Mouse (Mus musculus) liver, embryonic 14.5 days (tissue): ENCODE measurements at regions not wholly inside any gene's neighbourhood (a gene's known extent, or its start where the extent isn't known, plus 50 kb on each side); places are given as distances from the start of the nearest gene placed in this dataset.
A peak's percentile ranks its signal among the peaks of the same experiment; 100 is the strongest.
"Not testable (repeated sequence)": the region's sequence is repeated elsewhere in the genome, so short reads cannot be mapped to it uniquely, and the experiment has no call there.

Experiments
- ATAC-seq: fragments of 200-750 bp; cut with Nextera tagmentation; 2 replicates; pipeline ENCODE4 v1.8.0; 2017; ENCODE audit warnings: moderate number of reproducible peaks, mild to moderate bottlenecking, moderate library complexity; ENCODE audit not compliant: insufficient read depth
- DNase-seq, 3 experiments: peaks; one replicate each; pipeline ENCODE4 v3.0.0-alpha.2; 2012 to 2013; ENCODE audit warnings: low read depth in 3 of 3, low spot score in 3 of 3
- H3K27ac ChIP-seq: fragments of 300-500 bp; sonication (generic); 2 replicates; pipeline ENCODE4 v1.5.1; 2014; ENCODE audit warnings: moderate library complexity, mild to moderate bottlenecking, control low read depth, inconsistent platforms
- H3K27me3 ChIP-seq: fragments of 300-500 bp; sonication (generic); 2 replicates; pipeline ENCODE4 v1.6.1; 2014; ENCODE audit warnings: mild to moderate bottlenecking, low read length, moderate library complexity; ENCODE audit not compliant: control insufficient read depth, insufficient read depth
- H3K36me3 ChIP-seq: fragments of 300-500 bp; sonication (generic); replicated peaks from 2 replicates; pipeline ENCODE4 v1.6.1; 2014; ENCODE audit warnings: low read depth; ENCODE audit not compliant: control insufficient read depth, insufficient read depth
- H3K4me1 ChIP-seq, 2 experiments: fragments of 200-500 bp in 1 of 2; fragments of 300-500 bp in 1 of 2; sonication (generic) in 1 of 2; replicated peaks; 2 replicates each; pipeline ENCODE4 v1.6.1; 2012 to 2014; ENCODE audit warnings: antibody characterized with exemption in 1 of 2, inconsistent platforms in 1 of 2, low read length in 1 of 2; ENCODE audit not compliant: control insufficient read depth in 2 of 2, insufficient read depth in 2 of 2
- H3K4me2 ChIP-seq: fragments of 300-500 bp; sonication (generic); 2 replicates; pipeline ENCODE4 v1.6.1; 2014; ENCODE audit warnings: low read depth, mild to moderate bottlenecking, control low read depth, moderate library complexity
- H3K4me3 ChIP-seq, 2 experiments: fragments of 200-500 bp in 1 of 2; fragments of 300-500 bp in 1 of 2; sonication (generic) in 1 of 2; 2 replicates each; pipeline ENCODE4 v1.5.1; 2012 to 2014; ENCODE audit warnings: low read depth in 2 of 2, low read length in 2 of 2, mild to moderate bottlenecking in 2 of 2, control low read depth in 1 of 2, inconsistent platforms in 1 of 2, moderate library complexity in 1 of 2; ENCODE audit not compliant: insufficient read depth in 1 of 2
- H3K9ac ChIP-seq: fragments of 300-500 bp; sonication (generic); replicated peaks from 2 replicates; pipeline ENCODE4 v1.6.1; 2014; ENCODE audit warnings: mild to moderate bottlenecking, control low read depth, moderate library complexity
- H3K9me3 ChIP-seq: fragments of 300-500 bp; sonication (generic); 2 replicates; pipeline ENCODE4 v1.6.1; 2016; ENCODE audit warnings: low read length, mixed read lengths; ENCODE audit not compliant: control insufficient read depth
- CTCF ChIP-seq: IDR thresholded peaks from 2 replicates; pipeline ENCODE4 v1.5.1; 2016; ENCODE audit warnings: antibody characterized with exemption, low read depth, control low read depth
- WGBS: fragments of 180-500 bp; shearing (Covaris S2); extraction: QIAGEN DNeasy Blood & Tissue Kit; methylation state at CpG from one replicate; pipeline ENCODE4 v1.1.7; 2014; ENCODE audit not compliant: insufficient replicate concordance; 5-methylcytosine and 5-hydroxymethylcytosine counted together

DNA sequence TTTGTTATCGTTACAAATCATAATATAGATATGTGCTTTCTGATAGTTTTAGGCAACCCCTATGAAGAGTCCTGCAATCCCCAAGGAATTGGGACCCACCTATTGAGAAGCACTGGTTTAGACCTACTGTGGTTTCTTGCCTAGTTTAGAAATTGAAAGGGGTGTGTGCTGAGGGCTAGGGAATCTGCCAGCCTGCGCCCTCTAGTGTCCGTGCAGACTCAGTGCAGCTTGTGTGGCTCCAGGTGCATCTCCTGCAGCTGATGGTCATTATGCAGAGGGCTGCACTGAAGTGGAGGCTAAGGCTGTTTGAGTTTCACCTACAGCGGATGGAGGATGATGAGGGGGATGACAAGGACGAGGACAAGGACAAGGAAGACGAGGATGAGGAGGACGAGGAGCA lies 363.8 kb downstream of the Hpcal1 start:
- H3K4me1 ChIP-seq, H3K9ac ChIP-seq, DNase-seq, H3K36me3 ChIP-seq, ATAC-seq, H3K27ac ChIP-seq, H3K9me3 ChIP-seq, H3K27me3 ChIP-seq, H3K4me3 ChIP-seq, H3K4me2 ChIP-seq: not testable (repeated sequence)
- WGBS: 31% methylated on average over 6 of the region's 7 CpGs
- peak; percentile 44; the same call in 1 of the 2 replicates for TF ChIP-seq CTCF
